Mouse (Mus musculus) forebrain, embryonic 16.5 days (tissue): ENCODE results near the gene H2-Q6. TPM values are rescaled to one million over a fixed set of nuclear protein-coding genes. Genes with fewer than 3 reads are reported as not detected.
"Not testable (repeated sequence)": the region's sequence is repeated elsewhere in the genome, so short reads cannot be mapped to it uniquely, and the experiment has no call there.

Experiments
- ATAC-seq: fragments of 200-750 bp; cut with Nextera tagmentation; 2 replicates; pipeline ENCODE4 v1.8.0; 2017; ENCODE audit warnings: mild to moderate bottlenecking, moderate library complexity
- H3K27ac ChIP-seq: fragments of 300-500 bp; sonication (generic); 2 replicates; pipeline ENCODE4 v1.5.1; 2014; ENCODE audit warnings: low read length, control low read depth
- H3K27me3 ChIP-seq: fragments of 300-500 bp; sonication (generic); replicated peaks from 2 replicates; pipeline ENCODE4 v1.6.1; 2014; ENCODE audit warnings: low read length; ENCODE audit not compliant: control insufficient read depth, insufficient read depth
- H3K36me3 ChIP-seq: fragments of 300-500 bp; sonication (generic); 2 replicates; pipeline ENCODE4 v1.6.1; 2014; ENCODE audit not compliant: control insufficient read depth, insufficient read depth
- H3K4me1 ChIP-seq: fragments of 300-500 bp; sonication (generic); replicated peaks from 2 replicates; pipeline ENCODE4 v1.6.1; 2014; ENCODE audit warnings: low read length; ENCODE audit not compliant: control insufficient read depth, insufficient read depth
- H3K4me2 ChIP-seq: fragments of 300-500 bp; sonication (generic); 2 replicates; pipeline ENCODE4 v1.6.1; 2014; ENCODE audit warnings: mild to moderate bottlenecking, low read length, control low read depth
- H3K4me3 ChIP-seq: fragments of 300-500 bp; sonication (generic); replicated peaks from 2 replicates; pipeline ENCODE4 v1.5.1; 2014; ENCODE audit warnings: mild to moderate bottlenecking, low read length, control low read depth
- H3K9ac ChIP-seq: fragments of 300-500 bp; sonication (generic); replicated peaks from 2 replicates; pipeline ENCODE4 v1.6.1; 2014; ENCODE audit warnings: low read depth, low read length, control low read depth
- H3K9me3 ChIP-seq: fragments of 300-500 bp; sonication (generic); 2 replicates; pipeline ENCODE4 v1.6.1; 2016; ENCODE audit warnings: low read length; ENCODE audit not compliant: control insufficient read depth
- WGBS: fragments of 180-500 bp; shearing (Covaris S2); extraction: QIAGEN DNeasy Blood & Tissue Kit; methylation state at CpG from one replicate; pipeline ENCODE4 v1.1.7; 2014; 5-methylcytosine and 5-hydroxymethylcytosine counted together
- polyA plus RNA-seq: library from polyadenylated mRNA; unstranded; fragments of >200 nt; fragmentation: Nextera tagmentation; extraction: Ambion mirVana; gene quantifications from 2 replicates; pipeline ENCODE4 v1.2.1, GENCODE M21; 2015

H2-Q6 gene
- polyA plus RNA-seq, 1 experiment from 2014 or later = 0.60 TPM

DNA sequence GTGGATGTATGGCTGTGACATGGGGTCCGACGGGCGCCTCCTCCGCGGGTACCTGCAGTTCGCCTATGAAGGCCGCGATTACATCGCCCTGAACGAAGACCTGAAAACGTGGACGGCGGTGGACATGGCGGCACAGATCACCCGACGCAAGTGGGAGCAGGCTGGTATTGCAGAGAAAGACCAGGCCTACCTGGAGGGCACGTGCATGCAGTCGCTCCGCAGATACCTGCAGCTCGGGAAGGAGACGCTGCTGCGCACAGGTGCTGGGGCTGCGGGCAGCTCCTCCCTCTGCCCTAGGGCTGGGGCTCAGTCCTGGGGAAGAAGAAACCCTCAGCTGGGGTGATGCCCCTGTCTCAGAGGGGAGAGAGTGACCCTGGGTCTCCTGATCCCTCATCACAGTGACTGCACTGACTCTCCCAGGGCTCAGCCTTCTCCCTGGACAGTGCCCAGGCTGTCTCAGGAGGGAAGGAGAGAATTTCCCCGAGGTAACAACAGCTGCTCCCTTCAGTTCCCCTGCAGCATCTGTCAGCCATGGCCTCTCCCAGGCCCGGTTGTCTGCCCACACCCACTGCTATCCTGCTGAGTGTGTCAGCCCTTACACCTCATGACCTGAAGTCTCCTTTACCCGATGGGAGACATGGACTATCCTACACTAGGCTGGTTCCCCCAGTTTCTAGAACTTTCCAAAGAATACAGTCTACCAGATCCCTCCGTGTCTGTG is 15.4 kb downstream of the H2-Q6 start:
- H3K4me3 ChIP-seq, H3K9me3 ChIP-seq, ATAC-seq, H3K36me3 ChIP-seq, H3K9ac ChIP-seq, H3K27me3 ChIP-seq, H3K4me1 ChIP-seq, H3K4me2 ChIP-seq, H3K27ac ChIP-seq: not testable (repeated sequence)
- WGBS = 51% methylated on average over 23 of the region's 27 CpGs

DNA sequence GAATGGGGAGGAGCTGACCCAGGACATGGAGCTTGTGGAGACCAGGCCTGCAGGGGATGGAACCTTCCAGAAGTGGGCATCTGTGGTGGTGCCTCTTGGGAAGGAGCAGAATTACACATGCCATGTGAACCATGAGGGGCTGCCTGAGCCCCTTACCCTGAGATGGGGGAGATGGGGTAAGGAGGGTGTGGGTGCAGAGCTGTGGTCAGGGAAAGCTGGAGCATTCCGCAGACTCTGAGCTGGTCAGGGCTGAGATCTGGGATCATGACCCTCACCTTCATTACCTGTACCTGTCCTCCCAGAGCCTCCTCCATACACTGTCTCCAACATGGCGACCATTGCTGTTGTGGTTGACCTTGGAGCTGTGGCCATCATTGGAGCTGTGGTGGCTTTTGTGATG is 17.7 kb downstream of the H2-Q6 start:
- not testable (repeated sequence) for H3K36me3 ChIP-seq, H3K4me2 ChIP-seq, H3K4me3 ChIP-seq, H3K27me3 ChIP-seq, H3K9me3 ChIP-seq, H3K9ac ChIP-seq, H3K4me1 ChIP-seq, H3K27ac ChIP-seq, ATAC-seq
- WGBS = 90% methylated on average over 2 of the region's 2 CpGs

DNA sequence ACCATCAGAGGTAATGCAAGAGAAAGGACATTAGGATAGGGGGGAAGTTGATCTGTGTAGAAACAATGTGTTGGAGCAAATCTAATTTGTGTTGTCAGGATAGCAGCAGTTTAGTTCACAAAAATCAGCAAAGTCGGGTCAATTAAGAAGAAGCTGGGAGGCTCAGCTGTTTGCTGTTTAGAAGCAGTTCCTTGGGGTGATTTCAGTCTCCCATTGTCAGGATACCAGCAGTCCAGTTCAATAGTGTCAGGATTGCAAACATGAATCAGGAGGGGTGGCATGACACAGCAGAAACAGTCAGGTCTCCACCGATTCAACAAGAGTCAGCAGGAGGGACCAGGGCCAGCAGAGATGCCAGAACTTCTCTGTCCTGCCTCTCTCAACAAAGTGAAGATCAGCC is 19.9 kb downstream of the H2-Q6 start:
- not testable (repeated sequence) for H3K9me3 ChIP-seq, H3K9ac ChIP-seq, H3K4me1 ChIP-seq, ATAC-seq, H3K4me2 ChIP-seq, H3K27ac ChIP-seq, H3K36me3 ChIP-seq, H3K4me3 ChIP-seq, H3K27me3 ChIP-seq
- 92% methylated on average over 2 of the region's 2 CpGs for WGBS

DNA sequence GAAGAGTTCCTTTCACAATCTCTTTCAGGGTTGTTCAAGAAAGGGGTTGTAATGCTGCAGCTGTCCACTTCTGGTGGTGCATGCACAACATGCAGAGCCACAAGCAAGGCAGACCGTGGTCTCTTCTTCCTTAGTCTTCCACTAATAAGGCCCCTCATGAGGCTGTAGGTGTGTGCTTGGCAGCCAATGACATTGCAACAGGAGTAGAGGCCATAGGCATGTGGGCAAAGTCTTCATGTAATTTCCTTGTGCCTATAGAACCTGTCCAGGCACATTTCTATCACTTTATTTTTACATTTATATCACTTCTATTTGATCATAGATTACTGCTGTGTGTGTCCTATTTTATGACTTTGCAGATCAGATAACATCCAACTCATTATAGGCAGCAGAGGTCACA is 33.6 kb downstream of the H2-Q6 start:
- not testable (repeated sequence) for ATAC-seq, H3K4me1 ChIP-seq, H3K27ac ChIP-seq, H3K9me3 ChIP-seq, H3K9ac ChIP-seq, H3K27me3 ChIP-seq, H3K4me2 ChIP-seq, H3K36me3 ChIP-seq, H3K4me3 ChIP-seq
- WGBS = no CpG with 5 or more reads among the region's 1 CpGs

DNA sequence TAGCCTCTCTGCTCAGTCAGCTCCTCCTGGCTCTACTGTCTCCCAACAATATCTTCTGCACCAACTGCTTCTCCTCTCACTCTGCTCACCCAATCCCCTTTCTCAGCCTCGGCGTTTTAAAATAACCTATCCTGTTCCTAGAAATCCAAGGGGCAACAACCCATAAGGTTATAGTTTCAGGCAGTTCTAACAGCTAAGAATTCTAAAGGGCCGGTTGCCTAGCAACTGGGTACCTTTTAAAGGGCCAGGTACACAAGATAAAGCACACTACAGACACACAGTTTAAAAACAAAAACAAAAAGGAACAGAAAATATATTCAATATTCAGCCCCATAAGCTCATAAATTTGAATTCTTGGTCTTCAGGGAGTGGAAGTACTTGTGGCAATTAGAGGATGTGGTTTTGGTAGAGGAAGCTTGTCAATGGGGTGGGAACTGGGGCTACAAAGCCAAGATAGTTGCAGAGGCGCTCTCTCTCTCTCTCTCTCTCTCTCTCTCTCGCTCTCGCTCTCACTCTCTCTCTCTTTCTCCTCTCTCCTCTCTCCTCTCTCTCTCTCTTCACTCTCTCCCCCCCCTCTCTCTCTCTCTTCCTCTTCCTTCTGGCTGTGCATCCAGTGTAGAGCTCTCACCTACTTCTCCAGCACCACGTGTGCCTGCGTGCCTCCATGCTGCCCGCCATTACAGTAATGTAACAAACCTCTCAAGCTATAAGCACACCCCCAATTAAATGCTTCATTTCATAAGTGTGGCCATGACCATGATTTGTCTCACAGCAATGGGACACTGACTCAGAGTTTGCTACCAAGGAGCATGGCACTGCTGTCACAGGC is 36.1 kb downstream of the H2-Q6 start:
- H3K9ac ChIP-seq, H3K4me2 ChIP-seq, H3K9me3 ChIP-seq, H3K36me3 ChIP-seq, H3K4me1 ChIP-seq, H3K4me3 ChIP-seq, H3K27me3 ChIP-seq, H3K27ac ChIP-seq: not testable (repeated sequence)
- peak; percentile 63; the same call in 1 of the 2 replicates for ATAC-seq
- WGBS = 76% methylated on average over 2 of the region's 9 CpGs

DNA sequence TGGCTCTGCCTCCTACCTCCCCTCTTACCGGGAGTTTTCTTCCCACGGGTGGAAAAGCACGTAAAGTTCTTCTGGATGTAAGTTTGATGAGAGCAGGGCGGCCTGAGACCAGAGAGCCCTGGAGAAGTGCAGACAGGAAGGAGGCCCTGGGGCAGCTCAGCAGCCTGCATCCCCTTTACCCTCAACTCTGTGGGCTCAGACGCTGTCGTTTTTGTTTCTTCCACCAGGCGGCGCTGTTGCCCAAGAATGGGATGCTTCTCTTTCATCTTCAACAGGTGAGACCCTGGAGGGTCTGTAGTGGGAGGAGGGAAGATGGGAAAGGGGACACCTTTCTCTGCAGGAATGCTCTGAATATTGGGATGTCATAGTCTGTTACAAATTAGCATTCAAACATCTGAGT is 41.0 kb downstream of the H2-Q6 start:
- 5% methylated on average over 8 of the region's 8 CpGs for WGBS
- H3K9me3 ChIP-seq, H3K36me3 ChIP-seq, H3K9ac ChIP-seq, H3K27ac ChIP-seq, H3K4me2 ChIP-seq, H3K4me3 ChIP-seq, H3K4me1 ChIP-seq, ATAC-seq: not testable (repeated sequence)
- H3K27me3 ChIP-seq = peaks cover 16% of the 10 kb centered on the region

DNA sequence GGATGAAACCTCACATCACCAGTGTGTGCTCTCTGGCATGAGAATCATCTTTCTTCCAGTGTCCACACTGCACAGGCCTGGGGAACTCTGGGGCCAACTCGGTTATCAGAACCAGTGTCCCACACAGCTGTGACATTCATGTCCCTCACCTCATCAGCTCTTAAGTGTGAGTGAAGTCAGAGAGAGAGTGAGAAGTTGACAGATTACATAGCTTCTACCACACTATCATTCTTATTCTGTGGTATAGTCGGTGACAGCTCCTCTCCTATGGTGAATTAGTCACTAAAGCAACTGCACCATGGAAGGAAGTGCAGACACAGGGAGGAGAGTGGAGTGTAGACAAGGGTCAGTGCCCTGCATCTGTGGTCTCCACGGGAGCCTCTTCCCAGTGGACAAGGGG is 44.3 kb downstream of the H2-Q6 start:
- 65% methylated on average over 3 of the region's 3 CpGs for WGBS
- not testable (repeated sequence) for H3K9me3 ChIP-seq, H3K36me3 ChIP-seq, H3K9ac ChIP-seq, H3K4me2 ChIP-seq, H3K27ac ChIP-seq, H3K4me1 ChIP-seq, ATAC-seq, H3K4me3 ChIP-seq
- peaks cover 19% of the 10 kb centered on the region for H3K27me3 ChIP-seq

DNA sequence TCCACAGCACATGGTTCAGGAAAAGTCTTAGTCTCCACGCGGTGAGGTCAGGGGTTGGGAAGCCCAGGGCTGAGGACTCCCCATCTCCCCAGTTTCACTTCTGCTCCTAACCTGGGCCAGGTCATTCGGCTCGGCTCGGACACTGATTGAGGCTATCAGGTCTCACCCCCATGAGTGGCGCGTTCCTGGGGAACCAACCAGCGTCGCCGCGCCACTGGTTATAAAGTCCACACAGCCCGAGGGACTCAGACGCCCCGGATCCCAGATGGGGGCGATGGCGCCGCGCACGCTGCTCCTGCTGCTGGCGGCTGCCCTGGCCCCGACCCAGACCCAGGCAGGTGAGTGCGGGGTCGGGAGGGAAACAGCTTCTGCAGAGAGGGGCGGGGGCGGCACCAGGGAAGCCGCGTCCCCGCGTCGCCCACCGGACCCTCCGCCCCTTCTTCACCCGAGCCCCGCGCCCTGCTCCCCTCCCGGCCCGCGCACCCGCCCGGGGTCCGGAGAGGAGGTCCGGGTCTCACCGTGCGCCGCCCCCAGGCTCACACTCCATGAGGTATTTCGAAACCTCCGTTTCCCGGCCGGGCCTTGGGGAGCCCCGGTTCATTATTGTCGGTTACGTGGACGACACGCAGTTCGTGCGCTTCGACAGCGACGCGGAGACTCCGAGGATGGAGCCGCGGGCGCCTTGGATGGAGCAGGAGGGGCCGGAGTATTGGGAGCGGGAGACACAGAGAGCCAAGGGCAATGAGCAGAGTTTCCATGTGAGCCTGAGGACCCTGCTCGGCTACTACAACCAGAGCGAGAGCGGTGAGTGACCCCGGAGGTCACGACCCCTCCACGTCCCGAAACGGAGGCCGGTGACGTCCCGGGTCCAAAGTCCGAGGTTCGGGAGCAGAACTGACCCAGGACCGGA is 45.4 kb downstream of the H2-Q6 start, which contains the start of gene H2-Q10:
Gene H2-Q10, plus strand, starts transcription at position 248 of the 910 bp plus-strand sequence.
- H3K4me1 ChIP-seq = peaks cover 10% of the 10 kb centered on the region
- H3K27ac ChIP-seq = no peak within 1 kb of the TSS
- H3K27me3 ChIP-seq = peaks cover 19% of the 10 kb centered on the region
- H3K36me3 ChIP-seq = no peaks in the 10 kb centered on the region
- peak within 1 kb of the TSS; percentile 60 for H3K4me2 ChIP-seq
- H3K9ac ChIP-seq = no peak within 1 kb of the TSS; the same call in 1 of the 2 replicates
- ATAC-seq = no peak
- peak within 1 kb of the TSS; percentile 41 for H3K4me3 ChIP-seq
- H3K9me3 ChIP-seq = no peaks in the 10 kb centered on the region
- WGBS = 1% methylated on average over 76 of the region's 80 CpGs
